Mouse (Mus musculus) forebrain, embryonic 13.5 days (tissue): ENCODE results near the gene Soat2. TPM values are rescaled to one million over a fixed set of nuclear protein-coding genes. Genes with fewer than 3 reads are reported as not detected.
A peak's percentile ranks its signal among the peaks of the same experiment; 100 is the strongest.

Experiments used
- ATAC-seq: fragments of 200-750 bp; cut with Nextera tagmentation; 2 replicates; pipeline ENCODE4 v1.8.0; 2017
- H3K27ac ChIP-seq: fragments of 300-500 bp; sonication (generic); 2 replicates; pipeline ENCODE4 v1.5.1; 2015; ENCODE audit warnings: inconsistent platforms, mild to moderate bottlenecking, moderate library complexity
- H3K27me3 ChIP-seq: fragments of 300-500 bp; sonication (generic); 2 replicates; pipeline ENCODE4 v1.6.1; 2015; ENCODE audit warnings: mild to moderate bottlenecking, inconsistent platforms
- H3K36me3 ChIP-seq: fragments of 300-500 bp; sonication (generic); 2 replicates; pipeline ENCODE4 v1.6.1; 2015; ENCODE audit warnings: mild to moderate bottlenecking, inconsistent platforms; ENCODE audit not compliant: poor library complexity, severe bottlenecking
- H3K4me1 ChIP-seq: fragments of 300-500 bp; sonication (generic); 2 replicates; pipeline ENCODE4 v1.6.1; 2015; ENCODE audit warnings: inconsistent platforms
- H3K4me2 ChIP-seq: fragments of 300-500 bp; sonication (generic); 2 replicates; pipeline ENCODE4 v1.6.1; 2015; ENCODE audit warnings: inconsistent platforms, mild to moderate bottlenecking, moderate library complexity
- H3K4me3 ChIP-seq: fragments of 300-500 bp; sonication (generic); 2 replicates; pipeline ENCODE4 v1.5.1; 2015; ENCODE audit warnings: mild to moderate bottlenecking, inconsistent platforms
- H3K9ac ChIP-seq: fragments of 300-500 bp; sonication (generic); 2 replicates; pipeline ENCODE4 v1.6.1; 2015; ENCODE audit warnings: mild to moderate bottlenecking, inconsistent platforms
- H3K9me3 ChIP-seq: fragments of 300-500 bp; sonication (generic); replicated peaks from 2 replicates; pipeline ENCODE4 v1.6.1; 2016; ENCODE audit warnings: inconsistent platforms
- WGBS: fragments of 180-500 bp; shearing (Covaris S2); methylation state at CpG from one replicate; pipeline ENCODE4 v1.1.7; 2015; 5-methylcytosine and 5-hydroxymethylcytosine counted together
- polyA plus RNA-seq: library from polyadenylated mRNA; unstranded; fragments of >200 nt; fragmentation: Nextera tagmentation; extraction: Ambion mirVana; gene quantifications from 2 replicates; pipeline ENCODE4 v1.2.1, GENCODE M21; 2015

Soat2 gene
- 0.10 TPM in 1 of 2 replicates, not detected in the other for polyA plus RNA-seq

GRCm38 (mm10) chr15:102150301-102151135 is at the start of gene Soat2:
Gene Soat2 (plus strand): TSS chr15:102150526.
- WGBS: 59% methylated on average over 20 of the region's 20 CpGs
- no peak within 1 kb of the TSS for H3K4me3 ChIP-seq
- ATAC-seq: no peak
- no peaks in the 10 kb centered on the region for H3K36me3 ChIP-seq
- no peak within 1 kb of the TSS for H3K4me2 ChIP-seq
- H3K27ac ChIP-seq: no peak within 1 kb of the TSS
- H3K27me3 ChIP-seq: peaks cover 7% of the 10 kb centered on the region
- 0 out of 2 replicates have a peak, but pooled peaks cover 4% of the 10 kb centered on the region for H3K4me1 ChIP-seq
- H3K9ac ChIP-seq: no peak within 1 kb of the TSS
- H3K9me3 ChIP-seq: no peaks in the 10 kb centered on the region

GRCm38 (mm10) chr15:102100996-102101671 is 49.2 kb upstream of the Soat2 start:
- Histone ChIP-seq H3K9ac (no peak overlapping the region; the same call in 1 of the 2 replicates), H3K27me3 (peaks cover 54% of the 10 kb centered on the region), H3K27ac (peak overlapping the region; percentile 22), H3K4me1 (peaks cover 62% of the 10 kb centered on the region), H3K4me3 (peak overlapping the region; percentile 56), H3K4me2 (peak overlapping the region; percentile 85), H3K9me3 (no peaks in the 10 kb centered on the region), H3K36me3 (peaks cover 27% of the 10 kb centered on the region)
- ATAC-seq: no peak
- WGBS: 28% methylated on average over 10 of the region's 10 CpGs

GRCm38 (mm10) chr15:102101672-102102541 is 48.4 kb upstream of the Soat2 start:
- H3K27me3 ChIP-seq: peaks cover 62% of the 10 kb centered on the region
- H3K9me3 ChIP-seq: no peaks in the 10 kb centered on the region
- peaks cover 68% of the 10 kb centered on the region for H3K4me1 ChIP-seq
- no peak overlapping the region for H3K4me3 ChIP-seq
- H3K27ac ChIP-seq: peak overlapping the region; percentile 31
- H3K9ac ChIP-seq: no peak overlapping the region
- H3K36me3 ChIP-seq: peaks cover 20% of the 10 kb centered on the region
- 32% methylated on average over 11 of the region's 11 CpGs for WGBS
- peak overlapping the region; percentile 85; the same call in 1 of the 2 replicates for H3K4me2 ChIP-seq
- no peak for ATAC-seq

- 33% methylated on average over 6 of the region's 6 CpGs for WGBS
- peaks cover 69% of the 10 kb centered on the region for H3K27me3 ChIP-seq
- no peak overlapping the region for H3K4me3 ChIP-seq
- no peaks in the 10 kb centered on the region for H3K9me3 ChIP-seq
- peaks cover 75% of the 10 kb centered on the region for H3K4me1 ChIP-seq
- peaks cover 14% of the 10 kb centered on the region for H3K36me3 ChIP-seq
- H3K27ac ChIP-seq: peak overlapping the region; percentile 31
- ATAC-seq: no peak
- peak overlapping the region; percentile 35; the same call in 1 of the 2 replicates for H3K9ac ChIP-seq
- H3K4me2 ChIP-seq: no peak overlapping the region
Measured at GRCm38 (mm10) chr15:102102548-102103121, 47.7 kb upstream of the Soat2 start.

- peaks cover 73% of the 10 kb centered on the region for H3K4me1 ChIP-seq
- peaks cover 70% of the 10 kb centered on the region for H3K27me3 ChIP-seq
- H3K36me3 ChIP-seq: peaks cover 6% of the 10 kb centered on the region; the same call in 1 of the 2 replicates
- no peak for ATAC-seq
- 10% methylated on average over 14 of the region's 14 CpGs for WGBS
- H3K9ac ChIP-seq: peak overlapping the region; percentile 35; the same call in 1 of the 2 replicates
- 0 out of 2 replicates have a peak overlapping the region, but pooled peaks have one; percentile 6 for H3K27ac ChIP-seq
- H3K9me3 ChIP-seq: no peaks in the 10 kb centered on the region
- peak overlapping the region; percentile 12 for H3K4me2 ChIP-seq
- H3K4me3 ChIP-seq: no peak overlapping the region; the same call in 1 of the 2 replicates
Measured at GRCm38 (mm10) chr15:102103371-102103946, 46.9 kb upstream of the Soat2 start.

DNA sequence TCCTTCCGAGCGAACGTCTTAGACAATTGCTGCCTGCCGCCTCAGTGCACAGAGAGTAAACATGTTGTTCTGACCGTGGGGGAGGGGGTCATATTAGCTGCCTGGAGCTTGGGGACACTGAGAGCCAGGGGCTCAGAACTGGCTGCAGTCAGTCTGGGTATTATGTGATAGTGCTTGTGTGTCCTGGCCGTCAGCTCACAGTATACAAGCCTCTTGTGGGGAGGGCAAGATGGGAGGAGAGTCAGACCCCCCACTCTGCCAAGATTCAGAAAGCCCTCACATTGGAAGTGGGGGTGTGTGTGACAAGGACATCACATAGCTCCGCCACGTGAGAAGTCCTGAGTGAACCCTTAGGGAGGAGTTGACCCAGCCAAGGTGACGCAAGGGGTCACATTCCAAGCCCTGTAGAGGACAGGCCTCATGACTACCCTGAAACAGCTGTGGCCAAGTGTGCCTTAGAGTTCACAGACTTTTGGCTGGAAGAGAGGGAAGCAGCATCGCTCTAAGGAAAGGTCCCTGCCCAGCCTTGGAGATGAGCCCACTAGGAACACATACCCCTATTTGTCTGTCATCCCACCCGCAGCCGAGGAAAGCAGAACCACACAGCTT is 46.3 kb upstream of the Soat2 start:
- H3K27me3 ChIP-seq: peaks cover 66% of the 10 kb centered on the region
- ATAC-seq: no peak

GRCm38 (mm10) chr15:102105360-102105759 is 45.0 kb upstream of the Soat2 start:
- no peaks in the 10 kb centered on the region for H3K9me3 ChIP-seq
- 47% methylated on average over 5 of the region's 5 CpGs for WGBS
- peaks cover 62% of the 10 kb centered on the region for H3K4me1 ChIP-seq
- H3K27me3 ChIP-seq: peaks cover 61% of the 10 kb centered on the region
- H3K9ac ChIP-seq: peak overlapping the region; percentile 6; the same call in 1 of the 2 replicates
- ATAC-seq: no peak
- no peaks in the 10 kb centered on the region for H3K36me3 ChIP-seq
- no peak overlapping the region for H3K4me2 ChIP-seq
- no peak overlapping the region for H3K27ac ChIP-seq
- no peak overlapping the region for H3K4me3 ChIP-seq

More for the DNA sequence above, 46.3 kb upstream of the Soat2 start:
- Histone ChIP-seq H3K4me1 (peaks cover 73% of the 10 kb centered on the region), H3K27ac (no peak overlapping the region), H3K9ac (no peak overlapping the region), H3K4me3 (no peak overlapping the region), H3K4me2 (peak overlapping the region; percentile 12), H3K9me3 (no peaks in the 10 kb centered on the region), H3K36me3 (no peaks in the 10 kb centered on the region)
- WGBS: 26% methylated on average over 12 of the region's 12 CpGs

DNA sequence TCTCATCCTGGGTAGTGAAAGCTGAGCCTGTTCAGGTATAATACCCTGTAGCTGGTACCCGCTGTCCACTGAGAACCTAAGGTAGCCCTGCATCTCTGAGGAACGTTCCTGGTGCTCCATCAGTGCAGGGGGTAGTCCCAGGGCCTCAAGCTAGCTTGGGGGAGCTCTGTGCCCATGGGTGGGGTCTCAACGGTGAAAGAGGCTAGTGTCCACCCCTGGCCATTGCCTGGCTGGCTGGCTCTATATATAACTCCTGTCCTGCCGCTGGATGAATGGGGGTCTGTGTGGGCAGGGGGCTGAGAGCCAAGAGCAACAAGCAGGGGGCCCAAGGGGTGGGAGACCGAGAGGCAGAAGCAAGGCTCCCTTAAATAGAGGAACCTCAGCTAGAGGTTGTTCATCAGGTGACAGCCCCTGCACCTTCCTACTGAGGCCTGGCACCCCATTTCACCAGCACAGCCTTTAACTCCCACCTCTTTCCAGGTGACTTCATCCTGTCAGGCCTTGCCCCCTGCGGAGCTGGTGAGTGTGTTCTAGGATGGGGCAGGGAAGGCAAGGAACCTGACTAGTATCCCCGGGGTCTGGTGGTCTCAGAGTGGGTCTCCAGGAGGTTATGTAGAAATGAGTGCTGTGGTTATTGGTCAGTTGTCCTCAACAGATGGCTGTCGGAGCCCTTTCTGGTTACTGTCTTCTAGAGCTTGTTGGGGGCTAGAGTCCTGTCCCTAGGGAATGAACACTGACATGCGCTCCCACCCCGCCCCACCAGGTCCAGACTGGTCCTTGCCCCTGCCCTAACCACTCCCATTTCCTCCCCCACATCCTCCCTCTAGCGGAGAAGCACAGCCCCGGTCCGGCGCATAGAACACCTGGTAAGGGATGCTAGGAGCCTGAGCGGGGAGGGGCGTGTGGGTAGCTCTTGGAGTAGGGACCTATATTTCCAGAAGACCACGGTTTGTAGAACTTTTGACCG is 44.3 kb upstream of the Soat2 start:
- Histone ChIP-seq H3K9me3 (no peaks in the 10 kb centered on the region), H3K4me3 (no peak overlapping the region), H3K36me3 (no peaks in the 10 kb centered on the region), H3K4me1 (peaks cover 55% of the 10 kb centered on the region), H3K4me2 (peak overlapping the region; percentile 55), H3K9ac (0 out of 2 replicates have a peak overlapping the region, but pooled peaks have one; percentile 6), H3K27me3 (peaks cover 56% of the 10 kb centered on the region), H3K27ac (no peak overlapping the region)
- no peak for ATAC-seq
- WGBS: 35% methylated on average over 16 of the region's 18 CpGs

DNA sequence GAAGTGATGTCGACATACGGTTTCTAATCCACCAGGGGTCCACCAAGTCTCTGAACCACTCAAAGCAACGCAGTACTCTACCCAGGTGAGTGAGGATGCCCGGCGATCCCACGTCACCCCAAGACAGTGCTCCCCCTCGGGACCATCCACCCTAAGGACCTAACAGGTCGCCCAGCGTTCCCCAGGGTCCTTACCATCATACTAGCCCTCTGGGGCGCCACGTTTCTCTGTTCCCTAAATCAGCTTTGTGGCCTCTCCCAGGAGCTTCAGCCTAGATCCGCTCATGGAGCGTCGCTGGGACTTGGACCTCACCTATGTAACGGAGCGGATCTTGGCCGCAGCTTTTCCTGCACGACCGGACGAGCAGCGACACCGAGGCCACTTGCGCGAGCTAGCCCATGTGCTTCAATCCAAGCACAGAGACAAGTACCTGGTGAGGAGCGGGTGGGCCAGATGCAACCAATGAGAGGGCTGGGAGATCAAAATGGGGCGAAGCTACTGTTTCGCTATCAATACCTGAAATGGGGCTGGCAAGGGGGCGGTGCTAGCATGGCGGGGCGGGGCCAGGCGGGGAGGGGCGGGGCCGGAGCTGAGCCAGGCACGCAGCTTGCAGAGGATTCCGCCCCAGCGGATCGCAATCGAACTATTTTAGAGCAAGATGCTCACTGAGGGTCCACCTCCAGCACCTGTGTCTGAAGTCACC is 43.4 kb upstream of the Soat2 start:
- WGBS: 5% methylated on average over 38 of the region's 38 CpGs
- Histone ChIP-seq H3K4me2 (peak overlapping the region; percentile 55), H3K27ac (no peak overlapping the region), H3K27me3 (peaks cover 51% of the 10 kb centered on the region), H3K9ac (0 out of 2 replicates have a peak overlapping the region, but pooled peaks have one; percentile 12), H3K4me1 (peaks cover 48% of the 10 kb centered on the region), H3K36me3 (no peaks in the 10 kb centered on the region), H3K9me3 (no peaks in the 10 kb centered on the region), H3K4me3 (peak overlapping the region; percentile 28)
- no peak for ATAC-seq
